Comparison of ENCODE assay signal across 13 mouse cellular contexts in the genomic region with DNA sequence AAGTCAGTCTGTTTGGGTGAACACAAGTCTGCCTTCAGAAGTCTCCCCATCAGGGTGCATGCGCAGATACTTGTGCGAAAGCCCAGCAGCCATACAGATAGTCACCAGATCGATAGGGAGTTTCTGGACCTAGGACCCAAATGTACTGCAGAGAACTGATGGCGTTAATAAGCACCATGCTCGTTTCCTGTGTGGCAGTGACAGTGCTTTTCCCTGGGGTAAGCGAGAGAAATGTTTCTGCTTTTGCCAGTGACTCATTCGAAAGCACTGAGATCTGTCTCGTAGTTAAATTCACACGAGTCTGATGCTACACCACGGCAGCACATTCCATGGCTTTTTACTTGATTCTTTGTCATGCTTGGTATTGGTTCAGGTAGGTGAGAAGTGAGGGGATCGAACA.
"Had no signal": no experiment of that assay in that cellular context is flagged by ENCODE, and none has a peak within 500 bp of the region (broad histone marks: within the 10 kb centered on the region; RNA-seq: fewer than 3 reads in every experiment).

No protein-coding gene starts in this region.

- H3K9ac ChIP-seq: liver, embryonic 13.5 days had no signal

- H3K9me3 ChIP-seq: liver, embryonic 13.5 days had no signal

- H3K27ac ChIP-seq: kidney, postnatal 0 days; layer of hippocampus, adult 2 months; liver, embryonic 13.5 days; stomach, postnatal 0 days had no signal

- H3K27me3 ChIP-seq: liver, embryonic 13.5 days had no signal

- H3K4me2 ChIP-seq: liver, embryonic 13.5 days; midbrain, embryonic 11.5 days had no signal

- H3K4me3 ChIP-seq: layer of hippocampus, adult 2 months; liver, embryonic 13.5 days had no signal

- DNase-seq: kidney, postnatal 25 days; liver, embryonic 13.5 days; lung, adult 2 months; lung, postnatal 14 days; lung, postnatal 4 days; midbrain, embryonic 14.5 days; thymus, adult 2 months; thymus, postnatal 14 days; thymus, postnatal 4 days had no signal

- H3K4me1 ChIP-seq: liver, embryonic 13.5 days had no signal
